Mouse (Mus musculus): ENCODE results near the gene Clybl.

Gene Clybl

GRCm38 (mm10) chr14:122300261-122300660 lies 118.8 kb downstream of the Clybl start:
- no peak for DNase-seq (ENCODE audit: low spot score in 2 of 2)

- no peak for DNase-seq (ENCODE audit: low spot score in 2 of 2)
These were observed 122.3 kb downstream of the Clybl start for GRCm38 (mm10) chr14:122303821-122304220.

- DNase-seq (ENCODE audit: low spot score in 2 of 2), result no peak
These were observed 123.6 kb downstream of the Clybl start for GRCm38 (mm10) chr14:122305132-122305531.

GRCm38 (mm10) chr14:122312415-122312814 lies 130.9 kb downstream of the Clybl start:
- DNase-seq (ENCODE audit: low spot score in 2 of 2), result no peak

GRCm38 (mm10) chr14:122313328-122313727 lies 131.8 kb downstream of the Clybl start:
- DNase-seq (ENCODE audit: low spot score in 2 of 2), result no peak

GRCm38 (mm10) chr14:122315743-122316142 lies 134.2 kb downstream of the Clybl start:
- no peak for DNase-seq (ENCODE audit: low spot score in 2 of 2)

GRCm38 (mm10) chr14:122322136-122322535 lies 140.6 kb downstream of the Clybl start:
- no peak for DNase-seq (ENCODE audit: low spot score in 2 of 2)

- DNase-seq (ENCODE audit: low spot score in 2 of 2), result no peak
These were observed 142.4 kb downstream of the Clybl start for GRCm38 (mm10) chr14:122323838-122324458.

- DNase-seq (ENCODE audit: low spot score in 2 of 2), result no peak
These were observed 148.6 kb downstream of the Clybl start for GRCm38 (mm10) chr14:122330136-122330535.

- no peak for DNase-seq (ENCODE audit: low spot score in 2 of 2)
These were observed 149.2 kb downstream of the Clybl start for GRCm38 (mm10) chr14:122330716-122331115.

- DNase-seq (ENCODE audit: low spot score in 2 of 2), result no peak
These were observed 150.3 kb downstream of the Clybl start for GRCm38 (mm10) chr14:122331635-122332460.

GRCm38 (mm10) chr14:122336957-122337356 lies 155.5 kb downstream of the Clybl start:
- DNase-seq (ENCODE audit: low spot score in 2 of 2), result no peak

- no peak for DNase-seq (ENCODE audit: low spot score in 2 of 2)
These were observed 157.3 kb downstream of the Clybl start for GRCm38 (mm10) chr14:122338784-122339183.

- no peak for DNase-seq (ENCODE audit: low spot score in 2 of 2)
These were observed 158.6 kb downstream of the Clybl start for GRCm38 (mm10) chr14:122340141-122340540.

GRCm38 (mm10) chr14:122341591-122342360 lies 160.3 kb downstream of the Clybl start:
- no peak for DNase-seq (ENCODE audit: low spot score in 2 of 2)

- no peak for DNase-seq (ENCODE audit: low spot score in 2 of 2)
These were observed 163.0 kb downstream of the Clybl start for GRCm38 (mm10) chr14:122344272-122345224.

GRCm38 (mm10) chr14:122348069-122348468 lies 166.6 kb downstream of the Clybl start:
- no peak for DNase-seq (ENCODE audit: low spot score in 2 of 2)

- DNase-seq (ENCODE audit: low spot score in 2 of 2), result no peak
These were observed 167.8 kb downstream of the Clybl start for GRCm38 (mm10) chr14:122349326-122349725.

- DNase-seq (ENCODE audit: low spot score in 2 of 2), result no peak
These were observed 168.3 kb downstream of the Clybl start for GRCm38 (mm10) chr14:122349761-122350160.

- peak in 1 of 2 experiments; percentile 18 for DNase-seq (ENCODE audit: low spot score in 2 of 2)
These were observed 169.3 kb downstream of the Clybl start for GRCm38 (mm10) chr14:122350766-122351165.

GRCm38 (mm10) chr14:122357316-122357715 lies 175.8 kb downstream of the Clybl start:
- no peak for DNase-seq (ENCODE audit: low spot score in 2 of 2)

All from heart, adult 9 months (tissue).